Mouse (Mus musculus): ENCODE data around the gene Pigg.

GRCm38 (mm10) chr5:108269063-108269810 is 43.2 kb upstream of the Pigg start:
- TF ChIP-seq CTCF (IDR thresholded peaks at IDR 0.05; ENCODE audit: borderline replicate concordance, insufficient read depth, low read depth, low read length), result no peak
- TF ChIP-seq POLR2A (IDR thresholded peaks at IDR 0.05; ENCODE audit: borderline replicate concordance, insufficient read depth, low read length), result no peak

All from cerebellum, adult 2 months (tissue).